Mouse (Mus musculus) lung, adult 2 months (tissue): Measurements from ENCODE around the gene 1700123L14Rik. TPM values are rescaled to one million over a fixed set of nuclear protein-coding genes. Genes with fewer than 3 reads are reported as not detected.
A peak's percentile ranks its signal among the peaks of the same experiment; 100 is the strongest.
"Not testable (repeated sequence)": the region's sequence is repeated elsewhere in the genome, so short reads cannot be mapped to it uniquely, and the experiment has no call there.

Experiments
- DNase-seq: peaks from one replicate; pipeline ENCODE4 v3.0.0; 2022
- H3K4me1 ChIP-seq: fragments of 200-500 bp; 2 replicates; pipeline ENCODE4 v1.6.1; 2011; ENCODE audit warnings: low read length; ENCODE audit not compliant: control insufficient read depth, insufficient read depth
- H3K4me3 ChIP-seq: fragments of 200-500 bp; replicated peaks from 2 replicates; pipeline ENCODE3; 2011; ENCODE audit warnings: low read depth, mild to moderate bottlenecking, control low read depth, low read length; ENCODE audit errors: extremely low read depth
- CTCF ChIP-seq: fragments of 200-500 bp; IDR thresholded peaks from 2 replicates; pipeline ENCODE4 v1.5.1; 2011; ENCODE audit warnings: mild to moderate bottlenecking, low read length, control low read depth; ENCODE audit not compliant: insufficient read depth
- POLR2A ChIP-seq: fragments of 200-500 bp; IDR thresholded peaks from 2 replicates; pipeline ENCODE4 v1.6.1; 2011; ENCODE audit warnings: low read depth, mild to moderate bottlenecking, control low read depth, low read length, borderline replicate concordance; ENCODE audit errors: extremely low read depth
- WGBS: fragments of 180-500 bp; shearing (Covaris S2); methylation state at CpG from one replicate; pipeline ENCODE4 v1.1.7; 2018; 5-methylcytosine and 5-hydroxymethylcytosine counted together
- polyA plus RNA-seq: library from polyadenylated mRNA; depleted of rRNA; stranded (reverse); fragments of >200 nt; gene quantifications from 2 replicates; pipeline ENCODE4 v1.2.3, GENCODE M21; 2012; rRNA removed

The 1700123L14Rik gene
- polyA plus RNA-seq, result not detected in 2 replicates

DNA sequence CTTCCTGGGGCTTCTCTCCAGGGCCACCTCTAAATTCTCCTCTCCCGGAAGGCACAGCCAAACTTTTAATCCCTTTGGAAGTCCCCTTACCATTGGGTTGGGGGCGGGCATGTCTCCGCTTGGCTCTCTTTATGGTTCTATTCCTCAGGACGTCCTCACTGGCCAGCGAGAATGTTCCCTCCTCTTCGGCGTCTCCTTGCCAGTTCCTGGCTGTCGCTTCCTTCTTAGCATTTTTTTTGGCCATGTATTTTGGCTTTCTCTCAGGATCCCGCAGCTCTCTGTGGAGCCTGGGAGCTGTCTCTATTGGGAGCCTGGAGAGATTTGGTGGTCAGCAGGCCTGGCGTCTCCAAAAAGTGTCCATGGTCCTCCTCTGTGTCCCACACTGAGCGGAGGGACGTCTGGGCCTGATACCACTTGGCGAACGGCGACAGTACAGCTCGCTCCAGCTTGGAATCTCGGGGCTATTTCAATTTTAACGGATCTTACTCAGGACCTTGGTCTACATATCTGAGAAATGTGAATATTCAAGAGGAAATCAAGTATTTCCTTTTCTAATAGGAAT lies at the start of gene 1700123L14Rik:
TSS of gene 1700123L14Rik (minus strand) at position 426 of the 562 bp plus-strand sequence.
- 73% methylated on average over 18 of the region's 18 CpGs for WGBS
- no peak for TF ChIP-seq POLR2A
- TF ChIP-seq CTCF, result no peak
- Histone ChIP-seq H3K4me1 (no peaks in the 10 kb centered on the region; the same call in 1 of the 2 replicates), H3K4me3 (no peak within 1 kb of the TSS)
- no peak for DNase-seq

DNA sequence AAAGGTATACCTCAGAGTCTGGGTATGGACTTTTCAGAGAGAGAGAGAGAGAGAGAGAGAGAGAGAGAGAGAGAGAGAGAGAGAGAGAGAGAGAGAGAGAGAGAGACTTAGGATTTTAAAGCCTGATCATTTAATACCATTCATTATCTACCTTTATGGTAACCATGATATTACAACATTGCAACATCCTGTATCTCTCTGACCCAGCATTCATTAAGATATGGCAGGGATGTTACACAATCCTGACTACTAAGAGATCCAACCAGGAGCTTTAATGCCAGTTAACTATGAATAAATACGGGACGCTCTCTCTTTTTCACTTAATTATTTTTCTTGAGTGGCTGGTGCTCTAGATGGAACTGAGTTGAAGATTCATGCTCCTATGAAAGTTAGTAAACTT lies 39.4 kb upstream of the 1700123L14Rik start:
- H3K4me1 ChIP-seq, result no peaks in the 10 kb centered on the region
- TF ChIP-seq CTCF (no peak), POLR2A (no peak)
- 94% methylated on average over 2 of the region's 2 CpGs for WGBS
- no peak for DNase-seq
- no peak overlapping the region for H3K4me3 ChIP-seq

DNA sequence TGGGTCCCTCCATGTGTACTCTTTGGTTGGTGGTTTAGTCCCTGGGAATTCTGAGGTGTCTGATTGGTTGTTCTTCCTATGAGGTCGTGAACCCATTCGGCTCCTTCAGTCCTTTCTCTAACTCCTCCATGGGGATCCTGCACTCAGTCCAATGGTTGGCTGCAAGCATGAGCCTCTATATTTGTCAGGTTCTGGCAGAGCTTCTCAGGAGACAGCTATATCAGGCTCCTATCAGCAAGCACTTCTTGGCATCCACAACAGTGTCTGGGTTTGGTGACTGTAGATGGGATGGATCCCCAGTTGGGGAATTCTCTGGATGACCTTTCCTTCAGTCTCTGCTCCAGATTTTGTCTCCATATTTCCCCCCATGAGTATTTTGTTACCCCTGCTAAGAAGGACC lies 32.9 kb upstream of the 1700123L14Rik start:
- WGBS, result 93% methylated on average over 2 of the region's 2 CpGs
- not testable (repeated sequence) for H3K4me3 ChIP-seq, H3K4me1 ChIP-seq, DNase-seq

DNA sequence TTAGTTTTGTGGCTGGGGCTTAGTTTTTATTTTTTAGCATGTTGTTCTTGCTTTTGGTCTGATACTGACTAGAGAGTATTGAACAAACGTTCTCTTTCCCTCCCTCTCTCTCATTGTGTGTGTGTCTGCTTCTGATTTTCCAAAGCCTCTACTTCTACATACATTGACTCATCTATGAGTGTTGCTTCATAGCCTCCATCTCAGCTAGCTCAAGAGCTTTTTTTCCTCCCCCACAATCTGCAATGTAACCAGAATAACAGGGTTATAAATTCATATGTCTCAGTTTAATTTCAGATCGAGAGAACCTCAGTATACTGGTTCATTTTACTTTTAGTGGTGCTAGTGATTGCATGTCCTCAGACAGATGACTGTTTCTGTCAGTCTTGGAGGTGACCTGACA lies 20.5 kb upstream of the 1700123L14Rik start:
- 63% methylated on average over 2 of the region's 2 CpGs for WGBS

DNA sequence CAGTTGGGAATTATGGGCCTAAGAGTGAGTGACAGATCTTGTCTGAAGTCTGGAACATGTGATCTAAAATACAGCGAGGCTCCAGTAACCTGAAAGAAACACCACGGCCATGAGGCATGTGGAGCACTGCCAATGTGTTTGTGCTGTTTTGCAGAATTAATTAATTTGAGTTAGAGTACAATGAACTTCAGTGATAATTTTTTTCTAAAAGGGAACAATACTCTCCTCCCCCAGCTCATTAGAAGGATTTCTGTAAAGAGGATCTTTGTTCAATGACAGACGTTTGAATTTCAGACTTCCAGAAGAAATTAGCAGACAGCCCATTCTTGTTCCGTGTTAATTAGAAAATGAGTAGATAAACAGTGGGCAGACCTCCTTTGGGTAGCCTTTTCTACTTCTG lies 17.3 kb upstream of the 1700123L14Rik start:
- Histone ChIP-seq H3K4me1 (no peaks in the 10 kb centered on the region), H3K4me3 (no peak overlapping the region)
- DNase-seq, result no peak
- WGBS, result 78% methylated on average over 4 of the region's 4 CpGs
- TF ChIP-seq CTCF (no peak), POLR2A (no peak)

More for the DNA sequence above, 20.5 kb upstream of the 1700123L14Rik start:
- Histone ChIP-seq H3K4me1 (no peaks in the 10 kb centered on the region), H3K4me3 (no peak overlapping the region)
- TF ChIP-seq POLR2A (no peak), CTCF (no peak)
- no peak for DNase-seq

DNA sequence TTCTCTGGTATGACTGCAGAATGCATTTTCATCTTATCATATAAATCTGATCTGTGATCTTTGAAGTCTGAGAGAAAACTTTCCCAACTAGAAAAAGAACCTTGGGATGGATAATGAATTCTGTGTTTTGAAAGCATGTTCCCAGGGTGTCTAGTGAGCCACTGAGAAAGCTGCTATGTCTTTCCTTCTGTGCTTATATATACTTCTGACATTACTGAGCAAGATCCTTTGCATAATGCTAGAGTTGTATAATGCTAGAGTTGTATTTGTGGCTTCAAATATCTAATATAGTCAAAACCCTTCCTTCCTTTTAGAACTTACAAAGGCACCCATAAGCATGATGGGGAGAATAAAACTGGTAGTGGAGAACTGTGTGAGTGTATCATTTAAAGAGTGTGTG lies 12.5 kb upstream of the 1700123L14Rik start:
- Histone ChIP-seq H3K4me1 (no peaks in the 10 kb centered on the region), H3K4me3 (no peak overlapping the region)
- no peak for TF ChIP-seq CTCF
- TF ChIP-seq POLR2A, result no peak
- DNase-seq, result no peak

DNA sequence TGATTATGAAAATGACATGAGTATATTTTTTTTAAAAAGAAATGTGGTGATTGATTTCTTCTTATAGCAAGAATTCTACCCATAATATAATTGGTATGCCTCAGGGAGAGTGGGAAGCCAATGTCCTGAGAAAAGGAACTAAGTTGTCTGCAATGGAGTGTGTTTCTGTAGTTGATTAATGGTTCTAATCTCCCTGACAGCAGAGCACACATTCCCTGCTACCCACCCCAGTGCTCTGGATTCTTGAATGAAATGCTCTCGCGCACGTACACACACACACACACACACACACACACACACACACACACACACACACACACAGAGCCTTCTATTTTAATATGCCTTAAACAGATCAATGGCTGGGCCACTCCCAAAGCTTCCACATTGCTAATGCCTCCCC lies 7.6 kb upstream of the 1700123L14Rik start:
- 79% methylated on average over 3 of the region's 3 CpGs for WGBS
- H3K4me3 ChIP-seq, result no peak overlapping the region
- TF ChIP-seq POLR2A (no peak), CTCF (no peak)
- no peaks in the 10 kb centered on the region; the same call in 1 of the 2 replicates for H3K4me1 ChIP-seq
- no peak for DNase-seq

DNA sequence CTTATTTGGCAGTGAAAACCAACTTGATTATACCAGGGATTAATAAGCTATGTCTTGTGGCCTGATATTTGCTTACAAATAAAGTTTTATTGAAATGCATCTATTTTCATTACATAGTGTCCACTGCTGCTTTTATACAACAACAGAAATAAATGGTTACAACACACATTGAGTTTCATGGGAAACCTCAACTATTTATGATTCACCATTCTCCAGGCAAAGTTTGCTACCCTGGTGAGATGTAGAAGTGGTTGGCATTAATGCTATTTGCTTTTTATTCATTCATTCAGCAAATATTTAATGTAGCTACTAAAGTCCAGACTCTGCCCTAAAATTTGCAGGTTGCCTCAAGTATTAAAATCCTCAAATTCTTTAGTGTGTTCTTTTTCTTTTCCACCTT lies 988 bp upstream of the 1700123L14Rik start:
- no peak for DNase-seq
- no peaks in the 10 kb centered on the region; the same call in 1 of the 2 replicates for H3K4me1 ChIP-seq
- TF ChIP-seq CTCF (no peak), POLR2A (no peak)

DNA sequence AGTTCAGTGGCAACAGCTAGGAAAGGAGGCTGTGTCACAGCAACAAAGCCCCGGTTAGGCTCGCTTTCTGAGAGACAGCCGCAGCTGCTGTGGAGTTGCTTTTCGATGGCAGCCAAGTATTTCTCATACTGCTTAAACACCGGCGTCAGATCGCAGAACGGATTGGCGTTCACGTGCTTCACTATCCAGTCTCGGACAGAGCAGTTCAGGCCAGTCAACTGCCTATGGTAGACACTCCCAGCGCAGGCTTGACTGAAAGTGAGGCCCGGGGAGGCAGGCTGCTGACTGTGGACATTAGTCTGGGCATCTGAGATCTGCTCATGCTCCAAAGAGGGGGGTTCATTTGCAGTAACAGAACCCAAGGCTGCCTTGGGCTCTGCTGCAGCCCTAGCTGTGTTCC lies 640 bp downstream of the 1700123L14Rik start:
- no peak overlapping the region for H3K4me3 ChIP-seq
- no peak for DNase-seq
- WGBS, result 87% methylated on average over 13 of the region's 13 CpGs

More for the DNA sequence above, 988 bp upstream of the 1700123L14Rik start:
- H3K4me3 ChIP-seq, result no peak overlapping the region

DNA sequence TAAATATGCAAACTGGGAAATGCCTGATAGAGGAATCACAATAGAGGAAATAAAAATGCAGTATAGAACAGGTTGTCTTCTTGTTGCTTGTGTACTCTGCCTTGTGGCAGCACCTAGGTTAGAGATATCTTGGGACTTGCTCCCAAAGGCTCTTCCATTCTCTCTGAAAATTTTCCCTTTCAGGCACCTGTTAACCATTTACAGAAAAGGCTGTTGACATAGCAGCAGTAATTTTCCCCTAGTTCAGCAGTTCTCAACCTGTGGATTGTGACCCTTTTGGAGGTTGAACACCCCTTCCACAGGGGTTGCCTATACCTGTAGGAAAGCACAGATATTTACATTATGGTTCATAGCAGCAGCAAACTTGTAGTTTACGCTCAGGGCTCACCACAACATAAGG lies 22.7 kb downstream of the 1700123L14Rik start:
- WGBS, result 91% methylated on average over 1 of the region's 1 CpGs
- no peaks in the 10 kb centered on the region for H3K4me1 ChIP-seq
- DNase-seq, result no peak
- TF ChIP-seq POLR2A, result no peak
- no peak for TF ChIP-seq CTCF
- no peak overlapping the region for H3K4me3 ChIP-seq

More for the DNA sequence above, 640 bp downstream of the 1700123L14Rik start:
- TF ChIP-seq POLR2A, result no peak
- TF ChIP-seq CTCF, result no peak
- no peaks in the 10 kb centered on the region; the same call in 1 of the 2 replicates for H3K4me1 ChIP-seq

DNA sequence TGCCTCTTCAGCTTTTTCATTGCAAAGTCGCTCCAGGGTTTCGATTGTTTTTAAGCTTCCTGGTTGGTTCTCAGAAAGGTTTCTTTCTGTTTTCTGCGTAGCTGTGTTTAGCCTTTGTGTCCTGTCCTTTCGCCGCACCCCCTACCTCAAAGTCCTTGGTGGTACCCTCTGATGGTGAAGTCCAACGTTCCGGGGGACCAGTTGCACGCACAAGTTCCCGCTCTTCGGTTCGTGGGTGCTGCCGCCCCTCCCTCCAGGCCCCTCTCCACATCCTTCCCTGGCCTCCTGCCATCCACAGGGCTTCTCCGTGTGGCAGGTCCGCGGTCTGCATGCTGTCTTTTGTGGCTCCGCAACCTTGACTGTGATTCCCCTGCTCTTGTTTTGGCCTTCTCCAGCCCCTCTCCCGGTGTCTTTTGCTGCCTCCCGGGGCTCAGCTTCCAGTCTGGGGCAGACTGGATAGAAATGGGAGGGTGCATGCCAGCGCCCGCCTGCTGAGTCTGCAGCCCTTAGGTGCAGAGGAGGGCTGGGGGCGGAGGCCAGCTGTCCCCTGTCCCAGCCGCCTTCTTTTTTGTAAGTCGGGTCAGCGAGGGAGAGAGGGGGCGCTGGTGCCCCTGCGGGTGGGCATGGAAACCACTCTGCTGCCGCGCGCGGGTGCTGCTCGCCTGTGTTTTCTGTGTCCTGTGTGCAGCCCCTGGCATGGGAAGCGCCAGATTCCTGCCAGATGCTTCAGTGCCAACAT lies 49.3 kb downstream of the 1700123L14Rik start:
- Histone ChIP-seq H3K4me1 (peaks cover 3% of the 10 kb centered on the region; the same call in 1 of the 2 replicates), H3K4me3 (peak overlapping the region; percentile 88)
- 2% methylated on average over 32 of the region's 32 CpGs for WGBS
- DNase-seq, result peak; percentile 30
- TF ChIP-seq POLR2A (no peak), CTCF (no peak)
